Mouse (Mus musculus): Measurements from ENCODE around the gene Sod1.

Sod1 gene

GRCm38 (mm10) chr16:90258950-90259349 is 38.4 kb downstream of the Sod1 start:
- DNase-seq (ENCODE audit: low spot score), result no peak

- DNase-seq (ENCODE audit: low spot score), result no peak
These were observed 39.1 kb downstream of the Sod1 start for GRCm38 (mm10) chr16:90259623-90260022.

GRCm38 (mm10) chr16:90260097-90260496 is 39.5 kb downstream of the Sod1 start:
- DNase-seq (ENCODE audit: low spot score), result no peak

- DNase-seq (ENCODE audit: low spot score), result no peak
These were observed 41.2 kb downstream of the Sod1 start for GRCm38 (mm10) chr16:90261791-90262190.

- no peak for DNase-seq (ENCODE audit: low spot score)
These were observed 43.5 kb downstream of the Sod1 start for GRCm38 (mm10) chr16:90264021-90264420.

GRCm38 (mm10) chr16:90265106-90265505 is 44.6 kb downstream of the Sod1 start:
- DNase-seq (ENCODE audit: low spot score), result no peak

- DNase-seq (ENCODE audit: low spot score), result no peak
These were observed 46.0 kb downstream of the Sod1 start for GRCm38 (mm10) chr16:90266581-90266980.

- DNase-seq (ENCODE audit: low spot score), result no peak
These were observed 55.0 kb downstream of the Sod1 start for GRCm38 (mm10) chr16:90275521-90275920.
